Mouse (Mus musculus): Measurements from ENCODE around the gene Prrc2a. TPM values are rescaled to one million over a fixed set of nuclear protein-coding genes. Genes with fewer than 3 reads are reported as not detected.

Prrc2a gene
- total RNA-seq (2023) = 294 TPM

DNA sequence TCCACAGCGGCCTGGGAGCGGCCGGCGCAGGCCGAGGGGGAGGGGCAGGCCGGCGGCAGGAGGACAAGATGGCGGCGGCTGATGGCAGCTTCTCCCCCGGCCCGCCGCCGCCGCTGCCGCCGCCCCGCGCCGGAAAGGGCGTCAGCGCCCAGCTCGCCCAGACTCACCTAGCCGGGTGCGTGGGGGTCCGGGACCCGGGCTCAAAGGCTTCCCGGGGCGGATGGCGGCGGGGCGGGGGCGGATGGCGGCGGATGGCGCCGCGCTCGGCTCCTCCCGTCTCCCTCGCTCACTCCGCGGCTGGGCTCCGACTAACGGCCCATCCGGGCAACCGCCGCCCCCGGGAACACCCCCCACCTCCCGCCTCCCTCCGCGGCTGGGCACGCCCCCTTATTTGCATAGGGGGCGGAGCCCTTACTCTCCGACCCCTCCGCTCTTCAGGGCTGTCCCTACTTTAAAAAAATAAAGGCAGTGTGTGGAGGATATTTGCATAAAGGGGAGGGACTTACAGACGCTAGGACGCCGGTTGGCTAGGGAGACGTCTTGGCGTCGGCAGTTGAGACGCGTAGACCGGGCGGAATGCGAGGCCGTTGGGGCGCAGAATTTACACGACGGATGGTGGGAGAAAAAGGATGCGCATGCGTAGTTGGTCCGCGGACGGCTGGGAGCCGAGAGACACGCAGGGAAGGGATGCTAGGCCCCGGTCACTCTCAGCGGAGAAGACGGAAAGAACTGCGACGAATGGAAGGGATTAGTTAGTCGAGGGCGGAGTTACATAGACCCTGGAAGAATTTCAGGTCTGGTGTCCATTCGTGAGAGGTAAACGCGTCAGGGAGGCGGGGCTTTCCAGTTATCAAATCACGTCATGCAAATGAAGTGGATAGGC, at the start of gene Prrc2a:
TSS of gene Prrc2a (minus strand) at position 330 of the 883 bp plus-strand sequence.

GRCm38 (mm10) chr17:35204494-35205379, 40.0 kb upstream of the Prrc2a start, which contains the start of gene Lta:
Lta (minus strand) TSS chr17:35205351.

DNA sequence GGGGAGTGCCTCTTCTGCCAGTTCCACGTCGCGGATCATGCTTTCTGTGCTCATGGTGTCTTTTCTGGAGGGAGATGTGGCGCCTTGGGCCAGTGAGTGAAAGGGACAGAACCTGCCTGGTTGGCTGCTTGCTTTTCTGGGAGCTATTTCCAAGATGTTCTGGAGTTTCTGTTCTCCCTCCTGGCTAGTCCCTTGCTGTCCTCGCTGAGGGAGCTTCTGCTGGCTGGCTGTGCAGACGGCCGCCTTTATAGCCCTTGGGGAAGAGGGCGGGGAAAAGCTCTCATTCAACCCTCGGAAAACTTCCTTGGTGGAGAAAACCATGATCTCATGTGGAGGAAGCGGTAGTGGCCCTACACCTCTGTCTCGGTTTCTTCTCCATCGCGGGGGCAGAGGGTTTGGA, 37.1 kb upstream of the Prrc2a start, which contains the start of gene Tnf:
TSS of gene Tnf (minus strand) at position 221 of the 400 bp plus-strand sequence.

GRCm38 (mm10) chr17:35193881-35194843, 29.5 kb upstream of the Prrc2a start, which contains the start of gene Ltb:
Ltb (plus strand) TSS chr17:35194439.

GRCm38 (mm10) chr17:35187959-35188610, 23.4 kb upstream of the Prrc2a start, which contains the start of gene Lst1:
Lst1 (minus strand) TSS chr17:35188439.

GRCm38 (mm10) chr17:35175968-35176367, 11.3 kb upstream of the Prrc2a start, which contains the start of gene Aif1:
Aif1 (minus strand) TSS chr17:35176068.

DNA sequence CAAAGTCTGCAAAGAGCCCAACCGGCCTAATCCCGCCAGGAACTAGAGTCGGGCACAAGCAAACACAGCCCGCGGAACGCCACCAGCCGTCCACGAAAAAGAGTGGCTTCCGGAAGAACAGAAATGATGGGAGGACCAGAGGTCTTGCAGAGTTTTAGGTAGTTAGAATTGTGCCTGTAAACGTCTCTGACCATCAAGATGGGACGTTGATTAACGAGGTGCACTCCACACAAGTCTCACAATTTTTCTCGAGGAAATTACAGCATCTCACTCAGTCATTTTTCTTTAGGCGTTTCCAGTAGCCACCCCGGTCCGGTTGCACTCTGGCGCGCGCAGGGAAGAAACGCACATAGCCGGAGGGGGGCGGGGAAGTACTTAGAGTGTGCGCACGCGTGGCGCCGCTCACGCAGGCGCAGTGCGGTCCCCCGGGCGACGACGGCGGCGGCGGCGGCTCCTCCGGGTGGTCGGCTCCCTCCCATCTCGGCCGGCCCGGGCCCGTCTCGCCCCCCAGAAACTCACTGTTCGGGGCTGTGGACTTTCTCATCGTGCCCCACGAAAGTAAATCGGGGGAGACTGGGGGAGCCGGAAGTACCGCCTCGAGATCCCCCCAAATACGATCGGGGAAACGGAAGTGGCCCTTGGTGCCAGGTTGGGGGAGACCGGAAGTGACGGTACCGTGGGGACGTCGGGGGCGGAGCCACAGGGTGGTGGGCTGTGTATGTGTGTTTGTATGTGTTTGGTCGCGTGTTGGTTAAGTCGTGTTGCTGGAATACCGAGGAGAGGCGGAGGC, 29.7 kb downstream of the Prrc2a start, which contains the start of gene Bag6:
TSS of gene Bag6 (plus strand) at position 378 of the 790 bp plus-strand sequence.

GRCm38 (mm10) chr17:35131500-35132173, 33.1 kb downstream of the Prrc2a start, which contains the start of gene Apom:
Apom (minus strand) TSS chr17:35132050.

DNA sequence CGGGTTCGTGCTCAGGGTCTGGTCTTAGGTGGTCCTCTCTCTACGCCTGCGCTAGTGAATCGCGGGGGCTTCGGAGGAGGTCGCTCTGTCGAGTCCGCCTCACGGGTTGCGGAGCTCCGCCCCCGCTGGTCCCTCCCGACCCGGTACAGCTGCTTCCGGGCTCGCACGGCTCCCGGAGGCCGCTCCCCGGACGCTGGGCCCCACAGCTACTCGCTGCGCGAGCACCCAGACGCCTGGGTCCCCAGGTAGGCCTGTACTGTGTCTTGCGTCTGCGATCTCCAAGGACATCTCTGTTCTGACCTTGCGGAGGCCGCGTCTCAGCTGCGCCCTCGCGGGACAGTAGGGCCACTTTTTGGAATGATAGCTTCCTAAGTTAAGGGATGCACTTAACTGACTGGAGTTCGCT, 38.5 kb downstream of the Prrc2a start, which contains the start of gene D17H6S53E:
TSS of gene D17H6S53E (plus strand) at position 168 of the 406 bp plus-strand sequence.

DNA sequence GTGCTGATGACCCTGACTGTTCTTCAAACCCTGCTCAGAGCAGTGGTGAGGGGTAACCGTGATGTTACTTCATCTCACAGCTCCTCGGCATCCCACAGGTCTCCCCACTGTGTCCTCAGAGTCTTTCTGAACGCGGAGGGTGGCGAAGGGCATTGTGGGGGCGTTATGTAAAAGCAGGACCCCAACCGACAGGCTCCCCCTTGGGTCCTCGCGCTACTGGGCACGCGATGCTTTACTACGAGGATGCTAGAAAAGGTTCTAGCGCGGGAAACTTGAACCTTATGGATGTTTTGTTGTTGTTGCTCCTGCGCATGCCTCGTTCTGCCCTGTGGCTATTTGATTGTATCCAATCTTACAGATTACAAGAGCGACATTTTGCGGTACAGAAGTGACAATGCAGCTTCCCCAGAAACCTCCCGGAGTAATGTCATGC, 42.8 kb downstream of the Prrc2a start, which contains the start of gene Csnk2b:
TSS of gene Csnk2b (minus strand) at position 183 of the 433 bp plus-strand sequence.

GRCm38 (mm10) chr17:35121143-35121799, 43.4 kb downstream of the Prrc2a start, which contains the start of gene Gpank1:
Gpank1 (plus strand) TSS chr17:35121455.

GRCm38 (mm10) chr17:35115046-35116019, 49.4 kb downstream of the Prrc2a start, which contains the start of gene Ly6g5b:
Ly6g5b (minus strand) TSS chr17:35115428.

GRCm38 (mm10) chr17:35108097-35108496, 56.6 kb downstream of the Prrc2a start, which contains the start of gene Ly6g5c:
Ly6g5c (plus strand) TSS chr17:35108279.

